Mouse (Mus musculus) embryonic fibroblast, embryonic 13.5 days (primary cell): ENCODE results near the gene Asb18.

Experiments
- CTCF ChIP-seq: IDR thresholded peaks from 2 replicates; pipeline ENCODE4 v1.5.1; 2011; ENCODE audit warnings: mild to moderate bottlenecking, control low read depth, low read length, moderate library complexity, borderline replicate concordance; ENCODE audit not compliant: insufficient read depth
- POLR2A ChIP-seq: IDR thresholded peaks from 2 replicates; pipeline ENCODE4 v1.6.1; 2011; ENCODE audit warnings: low read depth, mild to moderate bottlenecking, control low read depth, low read length, moderate library complexity

GRCm38 (mm10) chr1:89921806-89922205 lies 92.7 kb downstream of the Asb18 start:
- TF ChIP-seq POLR2A (no peak), CTCF (no peak)
